Mouse (Mus musculus): ENCODE results near the gene 6330403K07Rik.

DNA sequence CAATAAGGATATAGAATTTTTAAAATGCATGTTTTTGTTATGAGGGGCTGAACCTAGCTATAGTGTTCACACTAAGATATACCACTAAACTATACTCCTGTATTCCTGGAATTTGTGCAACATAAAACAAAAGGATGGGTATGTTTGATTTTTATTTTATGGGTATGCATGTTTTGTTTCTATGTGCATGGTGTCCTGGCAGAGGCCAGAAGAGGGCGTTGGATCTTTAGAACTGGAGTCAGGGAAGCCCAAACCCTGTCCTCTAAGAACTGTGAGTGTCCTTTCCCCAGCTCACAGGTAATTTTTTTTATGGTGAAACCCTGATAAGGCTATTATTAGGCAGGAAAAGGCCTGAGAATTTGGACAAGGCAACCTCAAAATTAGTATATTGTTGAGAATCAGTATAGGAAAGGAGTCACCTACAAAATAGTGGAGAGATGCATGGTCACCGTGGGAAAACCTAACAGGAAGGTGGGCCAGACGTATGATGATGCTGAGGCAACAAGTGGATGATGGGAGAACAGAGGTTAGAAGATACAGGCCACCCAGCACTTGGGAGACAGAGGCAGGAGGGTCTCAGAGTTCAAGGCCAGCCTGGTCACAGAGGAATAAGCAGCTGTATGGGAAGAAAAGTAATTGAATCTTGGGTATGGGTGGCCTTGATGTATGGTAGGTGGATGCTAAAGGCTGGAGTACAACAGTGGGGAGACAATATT lies 3.8 kb downstream of the 6330403K07Rik start:
- no peak for TF ChIP-seq CTCF (IDR thresholded peaks at IDR 0.05; ENCODE audit: extremely low read depth, insufficient read depth, insufficient read length, insufficient replicate concordance)
- TF ChIP-seq POLR2A (IDR thresholded peaks at IDR 0.05; ENCODE audit: low read depth, low read length), result no peak

Data from spleen, adult 2 months (tissue).